Mouse (Mus musculus) spleen, adult 12 weeks (tissue): Measurements from ENCODE around the gene Slc30a3.
"Not testable (repeated sequence)": the region's sequence is repeated elsewhere in the genome, so short reads cannot be mapped to it uniquely, and the experiment has no call there.

Source experiments
- DNase-seq: peaks from one replicate; pipeline ENCODE4 v3.0.0; 2022; ENCODE audit warnings: low spot score

Gene Slc30a3

DNA sequence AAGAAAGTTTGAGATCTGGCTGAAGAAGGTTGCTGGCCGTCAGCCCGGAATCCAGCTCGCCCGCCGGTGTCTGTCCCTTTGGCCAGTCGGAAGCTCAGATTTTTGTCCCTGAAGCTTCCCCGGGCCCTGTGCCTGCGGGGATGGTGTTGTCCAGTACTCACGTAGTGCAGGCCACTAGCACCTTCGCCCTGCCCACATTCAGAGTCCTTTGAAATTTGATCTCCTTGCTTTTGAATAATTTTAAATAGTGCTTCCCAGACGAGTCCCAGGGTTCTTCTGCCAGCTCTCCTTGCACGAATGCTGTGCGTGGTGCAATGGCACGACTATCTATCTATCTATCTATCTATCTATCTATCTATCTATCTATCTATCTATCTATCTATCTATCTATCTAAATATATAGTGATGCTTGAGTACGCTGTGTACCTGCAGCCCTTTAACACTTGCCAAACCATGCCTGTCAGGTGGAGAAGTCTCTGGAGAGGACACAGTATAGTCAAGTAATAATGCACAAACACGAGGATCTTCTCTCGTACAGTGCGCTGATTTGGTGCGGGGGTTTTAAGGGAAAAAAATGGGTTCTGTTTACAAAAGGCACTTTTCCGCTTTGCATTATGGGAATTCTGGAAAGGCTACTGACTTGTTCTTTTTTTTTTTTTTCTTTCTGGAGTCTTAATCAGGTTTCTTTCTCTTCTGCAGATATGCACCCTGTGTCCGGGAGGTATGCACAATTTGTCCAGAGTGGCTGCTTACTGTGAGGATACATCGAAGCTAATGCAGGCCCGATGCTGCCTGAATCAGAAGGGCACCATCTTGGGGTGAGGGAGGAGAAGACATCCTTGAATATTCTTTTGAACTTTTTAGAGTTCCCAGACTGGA lies 59.0 kb downstream of the Slc30a3 start, which contains the start of gene Slc5a6:
Gene Slc5a6, minus strand, starts transcription at position 162 of the 879 bp plus-strand sequence.
- peak; percentile 29 for DNase-seq

GRCm38 (mm10) chr5:31047848-31048762 lies 59.9 kb downstream of the Slc30a3 start, which contains the start of gene Atraid:
Atraid (plus strand) TSS chr5:31048312.
- peak; percentile 99 for DNase-seq

- no peak for DNase-seq
Observed at GRCm38 (mm10) chr5:31047074-31047473, 61.0 kb downstream of the Slc30a3 start.

- no peak for DNase-seq
Observed at GRCm38 (mm10) chr5:31046416-31046815, 61.6 kb downstream of the Slc30a3 start.

- no peak for DNase-seq
Observed at GRCm38 (mm10) chr5:31038171-31038845, 69.7 kb downstream of the Slc30a3 start.

- DNase-seq = not testable (repeated sequence)
Observed at GRCm38 (mm10) chr5:31036556-31036955, 71.5 kb downstream of the Slc30a3 start.
